Mouse (Mus musculus) G1E-ER4 (cell line): ENCODE results near the gene Ring1. TPM values are rescaled to one million over a fixed set of nuclear protein-coding genes. Genes with fewer than 3 reads are reported as not detected.

ENCODE experiments used
- GATA1 ChIP-seq: IDR thresholded peaks from one replicate; pipeline ENCODE4 v1.8.0; 2012; ENCODE audit warnings: low read length, inconsistent platforms
- polyA plus RNA-seq: library from polyadenylated mRNA; stranded (reverse); fragments of >175 nt; gene quantifications from 2 replicates; pipeline ENCODE4 v1.2.3, GENCODE M21; 2012

The Ring1 gene
- polyA plus RNA-seq, 1 experiment = 62.8 TPM

- no peak for TF ChIP-seq GATA1
Measured at GRCm38 (mm10) chr17:33973572-33973971, 50.9 kb downstream of the Ring1 start.

- no peak for TF ChIP-seq GATA1
Measured at GRCm38 (mm10) chr17:33972691-33973090, 51.8 kb downstream of the Ring1 start.

Other genes with a start within 250 kb of the Ring1 start
- gene Angptl4, start 242.8 kb downstream of the Ring1 start, polyA plus RNA-seq = not detected in 2 replicates
- 6.9 and 7.2 TPM in 2 replicates for gene Kank3, start 214.2 kb downstream of the Ring1 start, polyA plus RNA-seq
- gene Rps28, start 200.1 kb downstream of the Ring1 start, polyA plus RNA-seq = 1,425 and 5,080 TPM in 2 replicates
- 678 and 952 TPM in 2 replicates for gene Ndufa7, start 200.1 kb downstream of the Ring1 start, polyA plus RNA-seq
- gene Cd320, start 181.6 kb downstream of the Ring1 start, polyA plus RNA-seq = 9.3 and 14.4 TPM in 2 replicates
- gene Gm7029, start 150.8 kb downstream of the Ring1 start, polyA plus RNA-seq = not detected in 2 replicates
- 88.1 and 95.0 TPM in 2 replicates for gene Kifc1, start 134.0 kb downstream of the Ring1 start, polyA plus RNA-seq
- not detected in 2 replicates for gene Platr17, start 119.5 kb downstream of the Ring1 start, polyA plus RNA-seq
- 57.5 and 59.5 TPM in 2 replicates for gene Daxx, start 115.3 kb downstream of the Ring1 start, polyA plus RNA-seq
- gene Tapbp, start 108.8 kb downstream of the Ring1 start, polyA plus RNA-seq = 77.2 and 82.0 TPM in 2 replicates
- 49.7 and 50.9 TPM in 2 replicates for gene Zbtb22, start 108.8 kb downstream of the Ring1 start, polyA plus RNA-seq
- 93.1 and 127 TPM in 2 replicates for gene Rgl2, start 95.1 kb downstream of the Ring1 start, polyA plus RNA-seq
- gene Pfdn6, start 84.3 kb downstream of the Ring1 start, polyA plus RNA-seq = 358 and 374 TPM in 2 replicates
- gene Wdr46, start 84.0 kb downstream of the Ring1 start, polyA plus RNA-seq = 165 and 186 TPM in 2 replicates
- 11.6 and 14.2 TPM in 2 replicates for gene B3galt4, start 73.2 kb downstream of the Ring1 start, polyA plus RNA-seq
- 64.7 and 68.2 TPM in 2 replicates for gene Vps52, start 68.9 kb downstream of the Ring1 start, polyA plus RNA-seq
- 364 and 1,526 TPM in 2 replicates for gene Rps18, start 68.7 kb downstream of the Ring1 start, polyA plus RNA-seq
- gene H2-K1, start 24.3 kb downstream of the Ring1 start, polyA plus RNA-seq = not detected in 2 replicates
- gene H2-Ke6, start 3.4 kb upstream of the Ring1 start, polyA plus RNA-seq = 64.0 and 94.1 TPM in 2 replicates
- 98.4 and 100 TPM in 2 replicates for gene Slc39a7, start 7.0 kb upstream of the Ring1 start, polyA plus RNA-seq
- 176 and 194 TPM in 2 replicates for gene Rxrb, start 7.1 kb upstream of the Ring1 start, polyA plus RNA-seq
- 0.96 and 1.5 TPM in 2 replicates for gene Col11a2, start 14.8 kb upstream of the Ring1 start, polyA plus RNA-seq
- gene H2-Oa, start 67.7 kb upstream of the Ring1 start, polyA plus RNA-seq = not detected in 2 replicates
- 2.0 and 2.6 TPM in 2 replicates for gene H2-DMa, start 94.9 kb upstream of the Ring1 start, polyA plus RNA-seq
- gene Brd2, start 98.0 kb upstream of the Ring1 start, polyA plus RNA-seq = 215 and 310 TPM in 2 replicates
- not detected in 2 replicates for gene H2-DMb2, start 118.6 kb upstream of the Ring1 start, polyA plus RNA-seq
- gene H2-DMb1, start 128.4 kb upstream of the Ring1 start, polyA plus RNA-seq = 0.10 TPM in 1 of 2 replicates, not detected in the other
- gene Tap1, start 162.9 kb upstream of the Ring1 start, polyA plus RNA-seq = 1.1 and 1.4 TPM in 2 replicates
- gene Psmb9, start 163.1 kb upstream of the Ring1 start, polyA plus RNA-seq = 0.27 and 0.33 TPM in 2 replicates
- not detected in 2 replicates for gene Psmb8, start 173.0 kb upstream of the Ring1 start, polyA plus RNA-seq
- gene Tap2, start 178.8 kb upstream of the Ring1 start, polyA plus RNA-seq = 37.0 and 46.3 TPM in 2 replicates
- gene H2-Ob, start 214.2 kb upstream of the Ring1 start, polyA plus RNA-seq = not detected in 2 replicates
- gene H2-Ab1, start 233.0 kb upstream of the Ring1 start, polyA plus RNA-seq = not detected in 2 replicates